22 mouse cellular contexts compared by ENCODE assay signal in the genomic region with DNA sequence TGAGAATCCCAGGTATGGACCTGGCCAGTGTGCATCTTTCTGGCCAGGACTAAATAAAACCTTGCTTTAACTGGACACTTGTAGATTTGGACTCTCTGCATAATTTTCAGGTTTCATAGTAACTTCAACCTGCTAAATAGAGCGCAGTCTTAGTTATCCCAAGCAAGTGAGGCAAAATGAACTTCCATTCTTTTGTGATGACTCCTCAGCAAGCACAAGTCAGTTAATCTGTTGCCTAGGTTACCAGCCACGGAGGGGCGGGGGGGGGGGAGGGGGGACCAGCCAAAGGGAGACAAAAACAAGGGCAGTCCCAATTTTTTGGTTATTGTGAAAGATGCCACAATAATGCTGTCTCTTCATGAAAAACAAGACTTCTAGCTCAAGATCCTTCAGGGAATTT. TPM values are rescaled to one million over a fixed set of nuclear protein-coding genes. Genes with fewer than 3 reads are reported as not detected.
DNase-seq lines count a peak whose midpoint lies in the region; ATAC-seq lines count a peak whose summit lies in the region.
"Had no signal": no experiment of that assay in that cellular context is flagged by ENCODE, and none has a peak within 500 bp of the region (broad histone marks: within the 10 kb centered on the region; RNA-seq: fewer than 3 reads in every experiment).

No protein-coding gene starts in this region.

- H3K4me3 ChIP-seq in hindbrain, embryonic 10.5 days: no peak overlapping the region
- no peak overlapping the region for H3K4me3 ChIP-seq in hindbrain, embryonic 12.5 days
- H3K4me3 ChIP-seq: erythroblast, embryonic 14.5 days; heart, embryonic 10.5 days; limb, embryonic 12.5 days had no signal

- H3K4me2 ChIP-seq in hindbrain, embryonic 12.5 days (replicated peaks): no peak overlapping the region
- H3K4me2 ChIP-seq: limb, embryonic 12.5 days had no signal

- ATAC-seq in hindbrain, embryonic 12.5 days (ENCODE audit: low FRiP score): no peak
- ATAC-seq in frontal cortex, adult (ENCODE audit: low TSS enrichment): no peak
- ATAC-seq: hindbrain, postnatal 0 days had no signal

- peaks cover 74% of the 10 kb centered on the region for H3K27me3 ChIP-seq in hindbrain, embryonic 10.5 days (ENCODE audit: insufficient read depth, poor library complexity, severe bottlenecking)
- H3K27me3 ChIP-seq in hindbrain, embryonic 12.5 days: peaks cover 22% of the 10 kb centered on the region
- H3K27me3 ChIP-seq: CH12.LX had no signal

- H3K27ac ChIP-seq in hindbrain, embryonic 10.5 days: no peak overlapping the region
- H3K27ac ChIP-seq in hindbrain, embryonic 12.5 days: no peak overlapping the region
- H3K27ac ChIP-seq: heart, embryonic 10.5 days; hindbrain, postnatal 0 days; limb, embryonic 12.5 days; liver, embryonic 14.5 days had no signal

- H3K9me3 ChIP-seq in hindbrain, embryonic 10.5 days: no peaks in the 10 kb centered on the region
- H3K9me3 ChIP-seq in hindbrain, embryonic 12.5 days (replicated peaks): no peaks in the 10 kb centered on the region
- H3K9me3 ChIP-seq: heart, embryonic 10.5 days; limb, embryonic 12.5 days had no signal

- no peaks in the 10 kb centered on the region for H3K36me3 ChIP-seq in hindbrain, embryonic 10.5 days
- no peaks in the 10 kb centered on the region for H3K36me3 ChIP-seq in hindbrain, embryonic 12.5 days
- H3K36me3 ChIP-seq: heart, embryonic 10.5 days; limb, embryonic 12.5 days had no signal

- peak; percentile 49 for DNase-seq in hindbrain, embryonic 10.5 days (ENCODE audit: low spot score)
- DNase-seq in 3134 (ENCODE audit: extremely low read depth, insufficient read length, low spot score) (peak; percentile 76), 3T3-L1 (ENCODE audit: low read depth, low spot score) (peak; percentile 57)
- DNase-seq in embryo, embryonic 10.5 days (ENCODE audit: low spot score): peak; percentile 51
- no peak for DNase-seq in frontal cortex, postnatal 25 days (ENCODE audit: low spot score in 2 of 2)
- DNase-seq in left cerebral cortex, adult 11 months (ENCODE audit: low spot score): no peak
- DNase-seq: adrenal gland, postnatal 36 days; cerebellum, adult 8-10 months; gastrocnemius, postnatal 14 days; heart, postnatal 10 days; kidney, adult 11 months; kidney, postnatal 14 days; right cerebral cortex, adult 18-20 months; thymus, adult 2 months had no signal

- H3K9ac ChIP-seq in hindbrain, embryonic 12.5 days: no peak overlapping the region
- H3K9ac ChIP-seq: limb, embryonic 12.5 days; liver, embryonic 14.5 days had no signal

- 10% methylated on average over 3 of the region's 3 CpGs for whole genome bisulfite sequencing in hindbrain, embryonic 10.5 days
- WGBS in hindbrain, embryonic 12.5 days: 12% methylated on average over 3 of the region's 3 CpGs

- peaks cover 32% of the 10 kb centered on the region for H3K4me1 ChIP-seq in hindbrain, embryonic 10.5 days (replicated peaks)
- peaks cover 14% of the 10 kb centered on the region for H3K4me1 ChIP-seq in hindbrain, embryonic 12.5 days
- H3K4me1 ChIP-seq: heart, embryonic 10.5 days had no signal

RNA-seq across cellular contexts. Expression of gene Atg4c, which starts 33.3 kb away (rescaled TPM):
- 11.8 and 13.0 TPM in 2 replicates for polyA plus RNA-seq in hindbrain, embryonic 10.5 days (2016; fragmentation: Nextera tagmentation; extraction: Ambion mirVana)
- polyA plus RNA-seq in hindbrain, embryonic 12.5 days (2016; fragmentation: Nextera tagmentation; extraction: Ambion mirVana): 18.7 and 19.8 TPM in 2 replicates

RNA-seq across cellular contexts. Expression of gene Dock7, which starts 39.7 kb away (rescaled TPM):
- polyA plus RNA-seq in hindbrain, embryonic 10.5 days (2016; fragmentation: Nextera tagmentation; extraction: Ambion mirVana): 74.6 TPM in 2 replicates
- polyA plus RNA-seq in hindbrain, embryonic 12.5 days (2016; fragmentation: Nextera tagmentation; extraction: Ambion mirVana): 120 and 130 TPM in 2 replicates

Comparison
In these comparisons a context has a peak if more than half of its experiments do, and no peak if none do; other contexts are left out.
1. DNase-seq: peak in hindbrain, embryonic 10.5 days (single experiment), 3134 (single experiment), 3T3-L1 (single experiment) and embryo, embryonic 10.5 days (single experiment); none in frontal cortex, postnatal 25 days (0 of 2) and left cerebral cortex, adult 11 months (single experiment).